Mouse (Mus musculus): ENCODE data around the gene Trim27. TPM values are rescaled to one million over a fixed set of nuclear protein-coding genes. Genes with fewer than 3 reads are reported as not detected.

The Trim27 gene
- total RNA-seq, 1 experiment from 2014 or later, result 51.5 TPM

- DNase-seq, result no peak
Measured at GRCm38 (mm10) chr13:21221656-21222462, 42.6 kb downstream of the Trim27 start.

GRCm38 (mm10) chr13:21222463-21223022, 43.3 kb downstream of the Trim27 start:
- peak; percentile 88 for DNase-seq

GRCm38 (mm10) chr13:21223242-21223655, 44.0 kb downstream of the Trim27 start:
- peak; percentile 11 for DNase-seq

GRCm38 (mm10) chr13:21224376-21224775, 45.1 kb downstream of the Trim27 start:
- no peak for DNase-seq

GRCm38 (mm10) chr13:21225206-21225605, 46.0 kb downstream of the Trim27 start:
- no peak for DNase-seq

- DNase-seq, result no peak
Measured at GRCm38 (mm10) chr13:21226031-21226430, 46.8 kb downstream of the Trim27 start.

GRCm38 (mm10) chr13:21233732-21234705, 54.8 kb downstream of the Trim27 start:
- DNase-seq, result peak; percentile 85

- no peak for DNase-seq
Measured at GRCm38 (mm10) chr13:21236714-21237113, 57.5 kb downstream of the Trim27 start.

GRCm38 (mm10) chr13:21237161-21237560, 57.9 kb downstream of the Trim27 start:
- DNase-seq, result no peak

- no peak for DNase-seq
Measured at GRCm38 (mm10) chr13:21240788-21241187, 61.5 kb downstream of the Trim27 start.

GRCm38 (mm10) chr13:21242408-21243125, 63.3 kb downstream of the Trim27 start:
- peak; percentile 14 for DNase-seq

- DNase-seq, result no peak
Measured at GRCm38 (mm10) chr13:21243196-21243595, 64.0 kb downstream of the Trim27 start.

GRCm38 (mm10) chr13:21244089-21244488, 64.8 kb downstream of the Trim27 start:
- no peak for DNase-seq

Other genes starting within 250 kb of the Trim27 start
- not detected in 2 replicates for gene Olfr1370, start 104.5 kb upstream of the Trim27 start, total RNA-seq (2021)
- gene Olfr1369-ps1, start 68.0 kb upstream of the Trim27 start, total RNA-seq (2021), result not detected in 2 replicates
- gene Olfr263, start 49.8 kb upstream of the Trim27 start, total RNA-seq (2021), result not detected in 2 replicates
- not detected in 2 replicates for gene Olfr1368, start 33.6 kb upstream of the Trim27 start, total RNA-seq (2021)
- gene Gpx5, start 113.3 kb downstream of the Trim27 start, total RNA-seq (2021), result not detected in 2 replicates
- gene Gpx6, start 132.7 kb downstream of the Trim27 start, total RNA-seq (2021), result not detected in 2 replicates
- not detected in 2 replicates for gene Olfr1367, start 167.5 kb downstream of the Trim27 start, total RNA-seq (2021)
- 8.0 and 10.1 TPM in 2 replicates for gene Zscan12, start 183.4 kb downstream of the Trim27 start, total RNA-seq (2021)
- 57.7 and 64.0 TPM in 2 replicates for gene Zkscan3, start 223.3 kb downstream of the Trim27 start, total RNA-seq (2021)